ENCODE assay signal across 17 mouse cellular contexts in the genomic region with DNA sequence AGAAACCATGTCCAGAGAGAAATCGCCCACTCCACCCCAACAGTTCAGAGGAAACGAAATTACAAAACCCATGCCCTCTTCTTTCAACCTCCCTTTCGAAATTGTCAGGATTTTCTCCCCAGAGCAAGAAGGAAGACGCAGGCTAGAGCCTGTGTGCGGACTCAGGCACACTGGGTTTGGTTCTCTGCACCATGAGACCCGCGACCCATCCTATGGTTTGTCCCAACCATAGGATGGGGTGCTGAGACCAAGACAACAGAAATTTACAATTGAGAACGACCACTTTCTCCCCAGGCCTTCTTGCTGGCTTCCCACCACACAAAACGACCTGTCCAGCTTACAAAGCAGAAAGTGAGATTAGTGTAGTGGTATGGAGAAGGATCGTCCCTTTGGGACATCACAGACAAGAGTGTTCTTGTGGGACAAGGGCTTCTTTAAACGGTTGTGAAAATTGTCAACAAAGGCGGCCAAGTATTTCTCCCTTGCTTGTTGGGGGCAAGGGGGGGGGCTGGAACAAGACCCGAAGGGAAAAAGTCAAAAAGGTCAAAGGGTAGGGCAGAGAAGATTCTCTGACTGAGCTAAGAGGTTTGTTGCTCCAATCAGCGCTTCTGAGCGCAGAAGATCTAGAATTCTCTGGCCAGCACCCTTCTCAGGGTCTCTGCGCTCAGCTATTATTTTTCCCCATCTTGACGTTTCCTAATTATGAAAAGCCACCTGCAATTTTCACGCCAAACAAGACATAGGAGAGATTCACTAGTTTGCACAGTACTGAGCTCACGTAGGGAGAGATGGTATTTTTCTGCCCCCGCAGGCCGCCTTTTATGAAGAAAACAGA. TPM values are rescaled to one million over a fixed set of nuclear protein-coding genes. Genes with fewer than 3 reads are reported as not detected.
A peak's percentile ranks its signal among the peaks of the same experiment; 100 is the strongest.
DNase-seq lines count a peak whose midpoint lies in the region; ATAC-seq and TF ChIP-seq lines count a peak whose summit lies in the region.
"Had no signal": no experiment of that assay in that cellular context is flagged by ENCODE, and none has a peak within 500 bp of the region (broad histone marks: within the 10 kb centered on the region; RNA-seq: fewer than 3 reads in every experiment).

No protein-coding gene starts in this region.

- peak; percentile 21 for DNase-seq in lung, embryonic 14.5 days
- DNase-seq in lung, postnatal 36 days: no peak
- DNase-seq in embryo, embryonic 11 days: peak; percentile 44
- DNase-seq in thymus, postnatal 10 days (ENCODE audit: low spot score in 2 of 2): no peak
- DNase-seq: cerebellum, adult 8-10 months; gastrocnemius, postnatal 36 days; liver, embryonic 13.5 days; right cerebral cortex, postnatal 25 days had no signal

- H3K4me1 ChIP-seq in lung, embryonic 14.5 days (ENCODE audit: insufficient read depth): 0 out of 2 replicates have a peak, but pooled peaks cover 4% of the 10 kb centered on the region
- peaks cover 18% of the 10 kb centered on the region for H3K4me1 ChIP-seq in hindbrain, embryonic 12.5 days
- H3K4me1 ChIP-seq in midbrain, embryonic 15.5 days: peaks cover 21% of the 10 kb centered on the region

- H3K27ac ChIP-seq in lung, embryonic 14.5 days (ENCODE audit: low read depth): no peak overlapping the region
- no peak overlapping the region for H3K27ac ChIP-seq in hindbrain, embryonic 12.5 days
- no peak overlapping the region for H3K27ac ChIP-seq in midbrain, embryonic 15.5 days
- H3K27ac ChIP-seq: embryonic facial prominence, embryonic 13.5 days; kidney, postnatal 0 days; liver, embryonic 13.5 days had no signal

- ATAC-seq in lung, embryonic 14.5 days (ENCODE audit: insufficient read depth): no peak
- no peak for ATAC-seq in hindbrain, embryonic 12.5 days (ENCODE audit: low FRiP score)
- no peak for ATAC-seq in midbrain, embryonic 15.5 days (replicated peaks)
- no peak for ATAC-seq in megakaryocyte-erythroid progenitor cell, adult 5-6 weeks (replicated peaks; ENCODE audit: low FRiP score, low TSS enrichment, poor library complexity, severe bottlenecking)
- ATAC-seq: inflammation-experienced regulatory T-cells, adult 6 months had no signal

- no peaks in the 10 kb centered on the region for H3K36me3 ChIP-seq in lung, embryonic 14.5 days (ENCODE audit: insufficient read depth)
- no peaks in the 10 kb centered on the region for H3K36me3 ChIP-seq in hindbrain, embryonic 12.5 days
- H3K36me3 ChIP-seq in midbrain, embryonic 15.5 days (replicated peaks): no peaks in the 10 kb centered on the region
- H3K36me3 ChIP-seq: embryonic facial prominence, embryonic 13.5 days; liver, embryonic 13.5 days had no signal

- no peaks in the 10 kb centered on the region for H3K9me3 ChIP-seq in lung, embryonic 14.5 days (ENCODE audit: low read depth, low read length)
- H3K9me3 ChIP-seq in hindbrain, embryonic 12.5 days (replicated peaks): peaks cover 5% of the 10 kb centered on the region
- no peaks in the 10 kb centered on the region for H3K9me3 ChIP-seq in midbrain, embryonic 15.5 days
- H3K9me3 ChIP-seq: embryonic facial prominence, embryonic 13.5 days; liver, embryonic 13.5 days had no signal

- WGBS in lung, embryonic 14.5 days: 5% methylated on average over 21 of the region's 21 CpGs
- WGBS in hindbrain, embryonic 12.5 days: 3% methylated on average over 21 of the region's 21 CpGs
- 2% methylated on average over 21 of the region's 21 CpGs for WGBS in midbrain, embryonic 15.5 days

- H3K9ac ChIP-seq in lung, embryonic 14.5 days: no peak overlapping the region
- no peak overlapping the region for H3K9ac ChIP-seq in hindbrain, embryonic 12.5 days
- H3K9ac ChIP-seq in midbrain, embryonic 15.5 days: no peak overlapping the region
- H3K9ac ChIP-seq: embryonic facial prominence, embryonic 13.5 days; liver, embryonic 13.5 days had no signal

- H3K27me3 ChIP-seq in lung, embryonic 14.5 days (ENCODE audit: insufficient read depth, low read length): peaks cover 96% of the 10 kb centered on the region
- peaks cover 94% of the 10 kb centered on the region for H3K27me3 ChIP-seq in hindbrain, embryonic 12.5 days
- peaks cover 79% of the 10 kb centered on the region for H3K27me3 ChIP-seq in midbrain, embryonic 15.5 days (replicated peaks)

- no peak overlapping the region for H3K4me2 ChIP-seq in lung, embryonic 14.5 days
- H3K4me2 ChIP-seq in hindbrain, embryonic 12.5 days (replicated peaks): no peak overlapping the region
- 0 out of 2 replicates have a peak overlapping the region, but pooled peaks have one; percentile 0 for H3K4me2 ChIP-seq in midbrain, embryonic 15.5 days
- H3K4me2 ChIP-seq: liver, embryonic 13.5 days had no signal

- no peak overlapping the region for H3K4me3 ChIP-seq in lung, embryonic 14.5 days (ENCODE audit: low read depth, low read length)
- H3K4me3 ChIP-seq in hindbrain, embryonic 12.5 days: peak overlapping the region; percentile 15
- H3K4me3 ChIP-seq in midbrain, embryonic 15.5 days: no peak overlapping the region
- H3K4me3 ChIP-seq: liver, embryonic 13.5 days; myocyte had no signal

- no peak for TF ChIP-seq CTCF in lung, embryonic 14.5 days (IDR thresholded peaks at IDR 0.05; ENCODE audit: low read depth)

RNA-seq across cellular contexts. Expression of a gene that starts 1.9 kb away (rescaled TPM):
- polyA plus RNA-seq in lung, embryonic 14.5 days (2014; fragmentation: Nextera tagmentation; extraction: Ambion mirVana): not detected in 2 replicates
- polyA plus RNA-seq in hindbrain, embryonic 12.5 days (2016; fragmentation: Nextera tagmentation; extraction: Ambion mirVana): 10.3 and 16.3 TPM in 2 replicates
- polyA plus RNA-seq in midbrain, embryonic 15.5 days (2015; fragmentation: Nextera tagmentation; extraction: Ambion mirVana): 8.8 and 11.9 TPM in 2 replicates
- total RNA-seq in megakaryocyte-erythroid progenitor cell, adult 5-6 weeks (2014; fragmentation: Nextera tagmentation): not detected in 2 replicates
- total RNA-seq in megakaryocyte-erythroid progenitor cell, adult 5-6 weeks (2017): not detected in 2 replicates
- total RNA-seq: left cerebral cortex, postnatal 14 days had no signal
- polyA plus RNA-seq: heart, embryonic 14.5 days; myocyte had no signal

Comparison
In these comparisons a context has a peak if more than half of its experiments do, and no peak if none do; other contexts are left out.
1. DNase-seq: peak in lung, embryonic 14.5 days (single experiment) and embryo, embryonic 11 days (single experiment); none in lung, postnatal 36 days (single experiment) and thymus, postnatal 10 days (0 of 2).